Mouse (Mus musculus) ES-Bruce4 (cell line): ENCODE measurements around the gene Tmem129. TPM values are rescaled to one million over a fixed set of nuclear protein-coding genes. Genes with fewer than 3 reads are reported as not detected.

Source experiments
- H3K27ac ChIP-seq: 2 replicates; pipeline ENCODE4 v1.5.1; 2012; ENCODE audit warnings: low read length, inconsistent platforms; ENCODE audit not compliant: insufficient read depth
- H3K27me3 ChIP-seq: 2 replicates; pipeline ENCODE4 v1.6.1; 2012; ENCODE audit warnings: mild to moderate bottlenecking, low read length, inconsistent platforms; ENCODE audit not compliant: control insufficient read depth, poor library complexity, insufficient read depth, severe bottlenecking
- H3K36me3 ChIP-seq: 2 replicates; pipeline ENCODE4 v1.6.1; 2012; ENCODE audit warnings: inconsistent platforms, mild to moderate bottlenecking, low read length, moderate library complexity; ENCODE audit not compliant: control insufficient read depth, poor library complexity, insufficient read depth, severe bottlenecking
- H3K4me1 ChIP-seq: one replicate; pipeline ENCODE4 v1.8.1; 2011; ENCODE audit warnings: low read length; ENCODE audit not compliant: control insufficient read depth, insufficient read depth
- H3K4me3 ChIP-seq: 2 replicates; pipeline ENCODE4 v1.5.1; 2011; ENCODE audit warnings: low read depth, mild to moderate bottlenecking, low read length
- H3K9ac ChIP-seq: 2 replicates; pipeline ENCODE4 v1.6.1; 2012; ENCODE audit warnings: low read depth, mild to moderate bottlenecking, inconsistent platforms; ENCODE audit not compliant: poor library complexity, severe bottlenecking
- H3K9me3 ChIP-seq: replicated peaks from 2 replicates; pipeline ENCODE4 v1.6.1; 2012; ENCODE audit warnings: mild to moderate bottlenecking, low read length, inconsistent platforms; ENCODE audit not compliant: control insufficient read depth, poor library complexity, insufficient read depth, severe bottlenecking
- CTCF ChIP-seq: IDR thresholded peaks from one replicate; pipeline ENCODE4 v1.8.1; 2011; ENCODE audit warnings: low read depth, low read length
- EP300 ChIP-seq: IDR thresholded peaks from 2 replicates; pipeline ENCODE4 v1.6.1; 2011; ENCODE audit warnings: low read depth, low read length; ENCODE audit not compliant: insufficient read depth
- POLR2A ChIP-seq: IDR thresholded peaks from one replicate; pipeline ENCODE4 v1.8.1; 2011; ENCODE audit warnings: low read length; ENCODE audit not compliant: insufficient read depth
- polyA plus RNA-seq: library from polyadenylated mRNA; stranded (reverse); fragments of >200 nt; gene quantifications from 2 replicates; pipeline ENCODE4 v1.2.4, GENCODE M21; 2011; ENCODE audit warnings: low read depth; ENCODE audit not compliant: missing spikeins, insufficient read depth, insufficient read length

Tmem129 gene
- polyA plus RNA-seq, 1 experiment: 7.3 TPM

- H3K4me3 ChIP-seq: no peak overlapping the region
- H3K4me1 ChIP-seq: no peaks in the 10 kb centered on the region
- H3K9me3 ChIP-seq: no peaks in the 10 kb centered on the region
- peak; percentile 68 for TF ChIP-seq CTCF
- no peak for TF ChIP-seq EP300
- no peak for TF ChIP-seq POLR2A
- no peak overlapping the region for H3K9ac ChIP-seq
- H3K36me3 ChIP-seq: no peaks in the 10 kb centered on the region
- H3K27ac ChIP-seq: no peak overlapping the region
- H3K27me3 ChIP-seq: no peaks in the 10 kb centered on the region
Measured at GRCm38 (mm10) chr5:33683897-33684652, 25.9 kb upstream of the Tmem129 start.

GRCm38 (mm10) chr5:33682963-33683362 lies 24.7 kb upstream of the Tmem129 start:
- TF ChIP-seq CTCF: no peak
- TF ChIP-seq EP300: no peak
- no peak for TF ChIP-seq POLR2A
- H3K9ac ChIP-seq: no peak overlapping the region
- H3K36me3 ChIP-seq: no peaks in the 10 kb centered on the region
- no peak overlapping the region for H3K4me3 ChIP-seq
- H3K4me1 ChIP-seq: no peaks in the 10 kb centered on the region
- no peak overlapping the region for H3K27ac ChIP-seq
- H3K9me3 ChIP-seq: no peaks in the 10 kb centered on the region
- H3K27me3 ChIP-seq: no peaks in the 10 kb centered on the region

- Histone ChIP-seq H3K36me3 (no peaks in the 10 kb centered on the region), H3K4me3 (no peak overlapping the region), H3K9ac (no peak overlapping the region), H3K4me1 (no peaks in the 10 kb centered on the region), H3K9me3 (no peaks in the 10 kb centered on the region), H3K27ac (no peak overlapping the region), H3K27me3 (no peaks in the 10 kb centered on the region)
- TF ChIP-seq CTCF (no peak), POLR2A (no peak), EP300 (no peak)
Measured at GRCm38 (mm10) chr5:33681611-33682388, 23.6 kb upstream of the Tmem129 start.

- Histone ChIP-seq H3K9ac (no peak overlapping the region), H3K4me3 (no peak overlapping the region), H3K27me3 (no peaks in the 10 kb centered on the region), H3K27ac (no peak overlapping the region), H3K4me1 (no peaks in the 10 kb centered on the region), H3K36me3 (no peaks in the 10 kb centered on the region), H3K9me3 (no peaks in the 10 kb centered on the region)
- TF ChIP-seq POLR2A (no peak), CTCF (no peak), EP300 (peak; percentile 63; the same call in 1 of the 2 replicates)
Measured at GRCm38 (mm10) chr5:33681044-33681443, 22.8 kb upstream of the Tmem129 start.

GRCm38 (mm10) chr5:33678244-33678643 lies 20.0 kb upstream of the Tmem129 start:
- Histone ChIP-seq H3K36me3 (no peaks in the 10 kb centered on the region), H3K4me3 (no peak overlapping the region), H3K27ac (no peak overlapping the region), H3K9me3 (no peaks in the 10 kb centered on the region), H3K27me3 (no peaks in the 10 kb centered on the region), H3K4me1 (no peaks in the 10 kb centered on the region), H3K9ac (no peak overlapping the region)
- TF ChIP-seq POLR2A (no peak), CTCF (no peak), EP300 (no peak)

GRCm38 (mm10) chr5:33675964-33676363 lies 17.7 kb upstream of the Tmem129 start:
- TF ChIP-seq EP300 (no peak), CTCF (peak; percentile 84)
- Histone ChIP-seq H3K9me3 (no peaks in the 10 kb centered on the region), H3K36me3 (peaks cover 11% of the 10 kb centered on the region), H3K27me3 (no peaks in the 10 kb centered on the region), H3K4me3 (no peak overlapping the region), H3K27ac (no peak overlapping the region), H3K9ac (no peak overlapping the region), H3K4me1 (no peaks in the 10 kb centered on the region)
